Mouse (Mus musculus) neural tube, embryonic 14.5 days (tissue): ENCODE data around the gene Jagn1. TPM values are rescaled to one million over a fixed set of nuclear protein-coding genes. Genes with fewer than 3 reads are reported as not detected.

Experiments used
- ATAC-seq: fragments of 200-750 bp; cut with Nextera tagmentation; 2 replicates; pipeline ENCODE4 v1.8.0; 2017; ENCODE audit warnings: low read depth, mild to moderate bottlenecking, moderate TSS enrichment, moderate library complexity
- H3K27ac ChIP-seq: fragments of 300-500 bp; sonication (generic); 2 replicates; pipeline ENCODE4 v1.5.1; 2014; ENCODE audit warnings: low read depth, mild to moderate bottlenecking, control low read depth, low read length, moderate library complexity, mixed read lengths
- H3K27me3 ChIP-seq: fragments of 300-500 bp; sonication (generic); 2 replicates; pipeline ENCODE4 v1.6.1; 2014; ENCODE audit warnings: low read length; ENCODE audit not compliant: control insufficient read depth, insufficient read depth
- H3K36me3 ChIP-seq: fragments of 300-500 bp; sonication (generic); 2 replicates; pipeline ENCODE4 v1.6.1; 2014; ENCODE audit warnings: low read length, mixed read lengths; ENCODE audit not compliant: control insufficient read depth, insufficient read depth
- H3K4me1 ChIP-seq: fragments of 300-500 bp; sonication (generic); 2 replicates; pipeline ENCODE4 v1.6.1; 2014; ENCODE audit warnings: low read length; ENCODE audit not compliant: control insufficient read depth, insufficient read depth
- H3K4me2 ChIP-seq: fragments of 300-500 bp; sonication (generic); 2 replicates; pipeline ENCODE4 v1.6.1; 2014; ENCODE audit warnings: mild to moderate bottlenecking, low read depth, low read length, control low read depth
- H3K4me3 ChIP-seq: fragments of 300-500 bp; sonication (generic); 2 replicates; pipeline ENCODE4 v1.5.1; 2014; ENCODE audit warnings: low read depth, low read length, control low read depth, mixed read lengths
- H3K9ac ChIP-seq: fragments of 300-500 bp; sonication (generic); replicated peaks from 2 replicates; pipeline ENCODE4 v1.6.1; 2014; ENCODE audit warnings: low read depth, mild to moderate bottlenecking, control low read depth, low read length, mixed read lengths
- H3K9me3 ChIP-seq: fragments of 300-500 bp; sonication (generic); 2 replicates; pipeline ENCODE4 v1.6.1; 2016; ENCODE audit warnings: low read length; ENCODE audit not compliant: control insufficient read depth
- WGBS: fragments of 180-500 bp; shearing (Covaris S2); extraction: QIAGEN DNeasy Blood & Tissue Kit; methylation state at CpG from one replicate; pipeline ENCODE4 v1.1.7; 2014; 5-methylcytosine and 5-hydroxymethylcytosine counted together
- microRNA-seq: library from miRNA; unstranded; fragments of <30 nt; microRNA quantifications from one replicate; pipeline ENCODE4, GENCODE M21; 2016
- polyA plus RNA-seq: library from polyadenylated mRNA; unstranded; fragments of >200 nt; fragmentation: Nextera tagmentation; extraction: Ambion mirVana; gene quantifications from 2 replicates; pipeline ENCODE4 v1.2.1, GENCODE M21; 2014

The Jagn1 gene
- polyA plus RNA-seq, 1 experiment from 2014 or later, result 96.4 TPM

- no peak for ATAC-seq
- Histone ChIP-seq H3K9me3 (no peaks in the 10 kb centered on the region), H3K27me3 (no peaks in the 10 kb centered on the region), H3K4me2 (no peak overlapping the region), H3K36me3 (peaks cover 47% of the 10 kb centered on the region), H3K27ac (no peak overlapping the region), H3K4me1 (0 out of 2 replicates have a peak, but pooled peaks cover 6% of the 10 kb centered on the region), H3K4me3 (no peak overlapping the region), H3K9ac (no peak overlapping the region)
- WGBS, result 95% methylated on average over 14 of the region's 14 CpGs
Measured at GRCm38 (mm10) chr6:113489410-113489809, 47.0 kb downstream of the Jagn1 start.

DNA sequence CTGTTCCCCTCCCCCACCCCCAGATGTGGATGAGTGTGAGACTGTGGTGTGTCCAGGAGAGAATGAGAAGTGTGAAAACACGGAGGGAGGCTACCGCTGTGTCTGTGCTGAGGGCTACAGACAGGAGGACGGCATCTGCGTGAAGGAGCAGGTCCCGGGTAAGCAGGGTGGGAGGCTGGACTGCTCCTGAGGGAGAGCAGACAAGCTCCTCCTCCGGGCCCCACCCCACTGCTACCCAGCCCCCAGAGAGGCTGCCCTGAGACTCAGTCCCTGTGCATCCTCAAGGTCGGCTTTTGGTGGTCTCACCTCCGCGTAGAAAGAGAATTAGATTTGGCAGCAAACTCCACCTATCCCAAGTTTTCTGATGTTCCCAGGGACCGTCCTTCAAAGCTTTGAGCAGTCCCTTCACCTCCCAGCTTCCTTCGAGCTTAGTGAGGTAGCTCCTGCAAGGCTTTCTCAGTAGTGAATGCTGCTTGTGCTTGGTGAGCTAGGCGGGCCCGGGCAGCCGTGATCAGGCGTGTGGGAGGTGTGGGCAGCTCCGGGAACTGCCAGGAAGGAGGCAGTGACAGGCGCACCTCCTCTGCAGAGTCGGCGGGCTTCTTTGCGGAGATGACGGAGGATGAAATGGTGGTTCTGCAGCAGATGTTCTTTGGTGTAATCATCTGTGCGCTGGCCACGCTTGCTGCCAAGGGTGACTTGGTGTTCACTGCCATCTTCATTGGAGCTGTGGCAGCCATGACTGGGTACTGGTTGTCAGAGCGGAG lies 49.9 kb downstream of the Jagn1 start:
- H3K9me3 ChIP-seq, result no peaks in the 10 kb centered on the region
- no peak overlapping the region for H3K4me2 ChIP-seq
- H3K27me3 ChIP-seq, result no peaks in the 10 kb centered on the region
- H3K4me3 ChIP-seq, result no peak overlapping the region
- ATAC-seq, result no peak
- no peak overlapping the region for H3K9ac ChIP-seq
- peaks cover 40% of the 10 kb centered on the region for H3K36me3 ChIP-seq
- no peaks in the 10 kb centered on the region for H3K4me1 ChIP-seq
- 85% methylated on average over 24 of the region's 24 CpGs for WGBS
- no peak overlapping the region for H3K27ac ChIP-seq

- Histone ChIP-seq H3K4me2 (peak overlapping the region; percentile 42), H3K4me3 (peak overlapping the region; percentile 24), H3K9me3 (no peaks in the 10 kb centered on the region), H3K27me3 (no peaks in the 10 kb centered on the region), H3K4me1 (no peaks in the 10 kb centered on the region), H3K36me3 (peaks cover 30% of the 10 kb centered on the region), H3K27ac (no peak overlapping the region), H3K9ac (no peak overlapping the region)
- WGBS, result under 1% methylated on average over 54 of the region's 54 CpGs
- peak; percentile 74 for ATAC-seq
Measured at GRCm38 (mm10) chr6:113494258-113494788, 52.0 kb downstream of the Jagn1 start.

GRCm38 (mm10) chr6:113495071-113495675 lies 52.8 kb downstream of the Jagn1 start:
- Histone ChIP-seq H3K9me3 (no peaks in the 10 kb centered on the region), H3K4me3 (no peak overlapping the region), H3K27ac (no peak overlapping the region), H3K9ac (no peak overlapping the region), H3K4me1 (no peaks in the 10 kb centered on the region), H3K36me3 (peaks cover 22% of the 10 kb centered on the region), H3K4me2 (peak overlapping the region; percentile 42; the same call in 1 of the 2 replicates), H3K27me3 (no peaks in the 10 kb centered on the region)
- ATAC-seq, result no peak
- WGBS, result 51% methylated on average over 28 of the region's 28 CpGs

Small RNA genes lying within 50 kb of the gene (microRNA-seq; reads per million reads assigned to microRNA genes)
- gene Gm24387, result not detected

Other genes with a start within 250 kb of the Jagn1 start
- gene Lhfpl4, start 247.2 kb upstream of the Jagn1 start, polyA plus RNA-seq, result 21.5 and 21.9 TPM in 2 replicates
- 30.6 and 38.3 TPM in 2 replicates for gene Mtmr14, start 204.7 kb upstream of the Jagn1 start, polyA plus RNA-seq
- gene Cpne9, start 160.3 kb upstream of the Jagn1 start, polyA plus RNA-seq, result 1.1 and 2.6 TPM in 2 replicates
- gene Brpf1, start 135.4 kb upstream of the Jagn1 start, polyA plus RNA-seq, result 14.3 and 17.8 TPM in 2 replicates
- gene Ogg1, start 115.6 kb upstream of the Jagn1 start, polyA plus RNA-seq, result 7.6 and 8.9 TPM in 2 replicates
- 93.6 and 110 TPM in 2 replicates for gene Camk1, start 98.6 kb upstream of the Jagn1 start, polyA plus RNA-seq
- 66.3 and 78.5 TPM in 2 replicates for gene Tada3, start 64.7 kb upstream of the Jagn1 start, polyA plus RNA-seq
- 238 and 253 TPM in 2 replicates for gene Arpc4, start 64.5 kb upstream of the Jagn1 start, polyA plus RNA-seq
- 8.9 and 9.1 TPM in 2 replicates for gene Ttll3, start 53.3 kb upstream of the Jagn1 start, polyA plus RNA-seq
- 19.7 and 23.6 TPM in 2 replicates for gene Rpusd3, start 23.2 kb upstream of the Jagn1 start, polyA plus RNA-seq
- gene Cidec, start 6.8 kb upstream of the Jagn1 start, polyA plus RNA-seq, result not detected in 2 replicates
- 0.21 and 0.28 TPM in 2 replicates for gene Il17re, start 15.9 kb downstream of the Jagn1 start, polyA plus RNA-seq
- 1.6 and 2.4 TPM in 2 replicates for gene Il17rc, start 28.9 kb downstream of the Jagn1 start, polyA plus RNA-seq
- gene Creld1, start 40.7 kb downstream of the Jagn1 start, polyA plus RNA-seq, result 66.4 and 72.4 TPM in 2 replicates
- gene Prrt3, start 59.4 kb downstream of the Jagn1 start, polyA plus RNA-seq, result 8.4 and 9.1 TPM in 2 replicates
- gene Emc3, start 89.1 kb downstream of the Jagn1 start, polyA plus RNA-seq, result 111 and 116 TPM in 2 replicates
- 1.2 and 1.5 TPM in 2 replicates for gene Fancd2, start 89.1 kb downstream of the Jagn1 start, polyA plus RNA-seq
- gene Fancd2os, start 158.1 kb downstream of the Jagn1 start, polyA plus RNA-seq, result not detected in 2 replicates
- gene Brk1, start 162.2 kb downstream of the Jagn1 start, polyA plus RNA-seq, result 260 and 276 TPM in 2 replicates
- 83.1 and 84.7 TPM in 2 replicates for gene Vhl, start 181.4 kb downstream of the Jagn1 start, polyA plus RNA-seq
- 1.5 and 2.5 TPM in 2 replicates for gene Irak2, start 195.9 kb downstream of the Jagn1 start, polyA plus RNA-seq